Mouse (Mus musculus): ENCODE results near the gene Ctnna2. TPM values are rescaled to one million over a fixed set of nuclear protein-coding genes. Genes with fewer than 3 reads are reported as not detected.

Gene Ctnna2
- not detected in 2 replicates for total RNA-seq (2014; fragmentation: Nextera tagmentation)
- 0.11 TPM in 1 of 2 replicates, not detected in the other for total RNA-seq (2017)
- polyA plus RNA-seq (2012), result not detected in 2 replicates

DNA sequence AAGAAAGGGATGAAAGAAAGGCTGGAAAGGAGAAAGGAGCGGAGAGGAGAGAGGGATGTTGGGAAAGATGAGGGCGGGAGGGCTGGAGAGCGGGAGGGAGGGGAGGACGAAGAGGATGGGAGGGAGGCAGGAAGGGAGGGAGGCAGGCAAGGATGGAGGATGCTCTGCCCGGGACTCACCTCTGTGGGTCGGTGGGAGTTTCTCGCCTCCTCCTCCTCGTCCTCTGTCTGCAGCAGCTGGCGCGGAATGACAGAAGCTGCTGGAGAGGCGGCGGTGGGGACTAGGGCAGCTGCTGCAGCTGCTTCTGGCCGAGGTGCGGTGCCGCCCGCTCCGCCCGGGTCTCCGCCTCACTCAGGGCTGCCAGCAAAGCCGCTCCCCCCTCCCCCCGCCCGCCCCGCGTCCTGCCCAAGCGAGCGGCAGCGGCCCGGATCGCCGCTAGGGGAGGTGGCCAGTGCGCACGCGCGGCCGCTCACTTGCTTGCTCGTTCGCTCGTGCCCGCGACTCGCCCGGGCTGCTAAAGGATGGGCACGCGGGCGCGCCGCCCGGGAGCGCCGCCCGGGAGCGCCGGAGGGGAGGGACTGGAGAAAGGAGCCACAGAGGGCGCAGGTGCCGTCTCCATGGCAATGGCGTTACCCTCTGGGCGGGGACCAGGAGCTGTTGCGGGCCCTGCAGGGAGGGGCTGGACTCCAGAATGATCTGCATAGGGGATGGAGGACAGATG, at the start of gene Ctnna2:
Gene Ctnna2, minus strand, starts transcription at position 459 of the 721 bp plus-strand sequence.
- Histone ChIP-seq H3K27me3 (ENCODE audit: insufficient read depth, low read length) (no peaks in the 10 kb centered on the region), H3K9me3 (replicated peaks) (peaks cover 13% of the 10 kb centered on the region), H3K4me3 (ENCODE audit: low read depth, low read length) (no peak within 1 kb of the TSS), H3K4me1 (ENCODE audit: insufficient read depth, low read depth, low read length) (no peaks in the 10 kb centered on the region), H3K36me3 (replicated peaks) (no peaks in the 10 kb centered on the region)
- TF ChIP-seq POLR2AphosphoS5 (IDR thresholded peaks at IDR 0.05; ENCODE audit: insufficient replicate concordance, low read depth, low read length) (no peak), GATA1 (IDR thresholded peaks at IDR 0.05; ENCODE audit: borderline replicate concordance, low read length) (no peak), TAL1 (conservative IDR thresholded peaks at IDR 0.05; ENCODE audit: low read depth, low read length) (no peak), CTCF (IDR thresholded peaks at IDR 0.05; ENCODE audit: low read depth, low read length) (no peak), GATA2 (IDR thresholded peaks at IDR 0.05; ENCODE audit: borderline replicate concordance, low read depth, low read length) (no peak)
- ATAC-seq (ENCODE audit: extremely low read depth, insufficient number of reproducible peaks, low FRiP score, poor library complexity, severe bottlenecking) (no peak), DNase-seq (ENCODE audit: low spot score) (no peak)

DNA sequence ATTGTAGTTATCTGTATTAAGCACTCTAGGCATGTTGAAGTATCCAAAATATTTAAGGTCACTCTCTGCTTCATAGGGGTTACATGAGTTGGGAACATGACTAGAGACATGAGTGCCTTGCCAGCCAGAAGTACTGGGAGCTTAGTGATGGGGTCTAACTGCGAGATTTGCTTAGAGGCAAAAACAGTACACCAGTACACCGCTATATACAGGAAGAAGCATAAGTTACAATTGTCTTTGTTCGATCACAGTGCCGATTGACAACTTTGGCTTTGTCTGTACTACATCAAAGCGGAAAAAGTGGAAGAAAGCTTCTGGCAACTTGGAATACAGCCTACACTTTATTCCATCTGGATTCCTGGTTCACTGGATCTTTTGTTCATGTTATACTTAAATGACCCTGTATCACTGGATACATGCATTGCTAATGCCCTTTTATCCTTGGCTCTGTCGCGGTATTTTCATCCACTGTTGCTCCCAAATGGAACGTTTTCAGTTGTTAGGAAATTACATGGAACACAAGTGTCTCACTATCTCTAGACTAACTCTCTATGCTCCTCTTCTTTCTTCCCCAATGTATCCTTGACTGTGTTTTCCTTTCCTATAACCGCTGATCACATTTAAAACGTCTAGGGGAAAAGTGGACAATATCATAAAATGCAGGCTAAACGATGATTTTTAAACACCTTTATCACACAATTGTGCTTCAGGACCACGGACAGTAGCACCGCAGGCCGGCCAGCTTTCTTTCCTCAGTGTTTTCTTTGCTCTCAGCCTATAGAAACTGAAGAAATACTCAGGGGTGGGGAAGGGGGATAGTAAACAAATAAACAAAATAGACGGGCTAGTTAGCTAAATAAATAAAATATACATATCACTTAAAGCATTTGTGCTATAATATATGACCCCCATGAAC, 896 bp upstream of the Ctnna2 start:
- no peak for ATAC-seq (ENCODE audit: extremely low read depth, insufficient number of reproducible peaks, low FRiP score, poor library complexity, severe bottlenecking)
- Histone ChIP-seq H3K4me1 (ENCODE audit: insufficient read depth, low read depth, low read length) (no peaks in the 10 kb centered on the region), H3K27me3 (ENCODE audit: insufficient read depth, low read length) (no peaks in the 10 kb centered on the region), H3K9me3 (replicated peaks) (peaks cover 13% of the 10 kb centered on the region), H3K36me3 (replicated peaks) (no peaks in the 10 kb centered on the region), H3K4me3 (ENCODE audit: low read depth, low read length) (no peak overlapping the region)
- DNase-seq (ENCODE audit: low spot score), result no peak
- TF ChIP-seq TAL1 (conservative IDR thresholded peaks at IDR 0.05; ENCODE audit: low read depth, low read length), result no peak

GRCm38 (mm10) chr6:77978476-77979240, 841 bp downstream of the Ctnna2 start:
- no peak for TF ChIP-seq CTCF (IDR thresholded peaks at IDR 0.05; ENCODE audit: low read depth, low read length)
- TF ChIP-seq GATA1 (IDR thresholded peaks at IDR 0.05; ENCODE audit: borderline replicate concordance, low read length), result no peak
- TF ChIP-seq TAL1 (conservative IDR thresholded peaks at IDR 0.05; ENCODE audit: low read depth, low read length), result no peak
- no peak for TF ChIP-seq GATA2 (IDR thresholded peaks at IDR 0.05; ENCODE audit: borderline replicate concordance, low read depth, low read length)
- DNase-seq (ENCODE audit: low spot score), result no peak

DNA sequence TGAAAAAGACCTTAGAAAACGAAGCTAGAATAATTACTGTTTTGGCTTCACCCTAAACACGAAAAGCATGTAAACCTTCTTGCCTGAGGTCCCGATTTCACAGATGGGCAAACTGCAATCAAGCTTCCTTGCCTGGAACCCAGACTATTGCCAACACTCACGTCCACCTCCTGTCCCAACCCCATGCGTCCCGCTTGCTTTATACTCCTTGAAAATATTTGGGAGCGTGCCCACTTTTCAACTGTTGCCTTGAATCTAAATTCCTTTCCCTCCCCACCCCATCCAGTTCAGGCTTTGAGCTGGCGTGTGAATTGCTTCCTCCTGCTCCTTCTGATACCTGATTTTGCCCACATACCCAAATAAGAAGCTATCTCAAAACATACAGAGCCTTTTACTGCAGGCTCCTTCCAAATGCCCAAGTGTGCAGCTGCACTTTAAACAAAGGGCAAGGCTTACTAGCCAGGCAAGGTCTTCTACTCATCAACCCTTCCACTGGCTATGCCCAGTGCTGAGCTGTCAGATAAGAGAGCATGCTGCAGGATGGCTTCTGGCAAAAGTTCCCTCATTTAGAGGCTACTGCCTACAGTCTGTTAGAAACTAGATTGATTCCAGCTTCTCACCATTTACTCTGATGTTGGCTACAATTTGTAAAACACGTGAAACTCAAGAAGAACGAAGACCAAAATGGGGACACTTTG, 8.8 kb downstream of the Ctnna2 start:
- H3K9me3 ChIP-seq (replicated peaks), result peaks cover 5% of the 10 kb centered on the region
- no peaks in the 10 kb centered on the region for H3K4me1 ChIP-seq (ENCODE audit: insufficient read depth, low read depth, low read length)
- H3K36me3 ChIP-seq (replicated peaks), result no peaks in the 10 kb centered on the region
- TF ChIP-seq CTCF (IDR thresholded peaks at IDR 0.05; ENCODE audit: low read depth, low read length), result no peak
- TF ChIP-seq TAL1 (conservative IDR thresholded peaks at IDR 0.05; ENCODE audit: low read depth, low read length), result no peak
- no peak for TF ChIP-seq GATA2 (IDR thresholded peaks at IDR 0.05; ENCODE audit: borderline replicate concordance, low read depth, low read length)
- TF ChIP-seq POLR2AphosphoS5 (IDR thresholded peaks at IDR 0.05; ENCODE audit: insufficient replicate concordance, low read depth, low read length), result no peak
- H3K27me3 ChIP-seq (ENCODE audit: insufficient read depth, low read length), result no peaks in the 10 kb centered on the region
- no peak overlapping the region for H3K4me3 ChIP-seq (ENCODE audit: low read depth, low read length)
- no peak for ATAC-seq (ENCODE audit: extremely low read depth, insufficient number of reproducible peaks, low FRiP score, poor library complexity, severe bottlenecking)
- DNase-seq (ENCODE audit: low spot score), result no peak

More at GRCm38 (mm10) chr6:77978476-77979240, 841 bp downstream of the Ctnna2 start:
- peaks cover 13% of the 10 kb centered on the region for H3K9me3 ChIP-seq (replicated peaks)
- no peaks in the 10 kb centered on the region for H3K27me3 ChIP-seq (ENCODE audit: insufficient read depth, low read length)
- H3K4me3 ChIP-seq (ENCODE audit: low read depth, low read length), result no peak overlapping the region
- ATAC-seq (ENCODE audit: extremely low read depth, insufficient number of reproducible peaks, low FRiP score, poor library complexity, severe bottlenecking), result no peak
- H3K4me1 ChIP-seq (ENCODE audit: insufficient read depth, low read depth, low read length), result no peaks in the 10 kb centered on the region
- no peaks in the 10 kb centered on the region for H3K36me3 ChIP-seq (replicated peaks)

DNA sequence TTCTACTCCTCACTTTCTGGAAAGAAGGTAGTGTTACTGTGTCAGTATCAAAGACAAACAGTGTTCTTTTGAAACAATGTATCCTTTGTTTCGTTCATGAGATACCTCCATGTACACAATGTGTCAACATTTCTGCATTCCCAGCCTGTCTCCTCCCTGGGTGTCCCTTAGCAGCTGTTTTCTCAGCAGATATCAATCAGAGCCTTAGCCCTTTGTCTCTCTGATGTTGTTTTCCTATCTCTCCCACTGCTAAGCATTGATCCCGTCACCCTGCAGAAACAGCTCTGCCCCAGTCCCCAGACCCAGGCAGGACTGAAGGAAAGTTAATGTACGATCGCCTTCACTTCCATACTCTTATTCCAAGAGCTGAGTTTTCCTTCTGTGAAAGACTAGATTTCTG, 9.7 kb downstream of the Ctnna2 start:
- ATAC-seq (ENCODE audit: extremely low read depth, insufficient number of reproducible peaks, low FRiP score, poor library complexity, severe bottlenecking) (no peak), DNase-seq (ENCODE audit: low spot score) (no peak)
- no peak overlapping the region for H3K4me3 ChIP-seq (ENCODE audit: low read depth, low read length)
- H3K36me3 ChIP-seq (replicated peaks), result no peaks in the 10 kb centered on the region
- no peaks in the 10 kb centered on the region for H3K4me1 ChIP-seq (ENCODE audit: insufficient read depth, low read depth, low read length)
- TF ChIP-seq TAL1 (conservative IDR thresholded peaks at IDR 0.05; ENCODE audit: low read depth, low read length) (no peak), GATA1 (IDR thresholded peaks at IDR 0.05; ENCODE audit: borderline replicate concordance, low read length) (no peak), POLR2AphosphoS5 (IDR thresholded peaks at IDR 0.05; ENCODE audit: insufficient replicate concordance, low read depth, low read length) (no peak), GATA2 (IDR thresholded peaks at IDR 0.05; ENCODE audit: borderline replicate concordance, low read depth, low read length) (no peak), CTCF (IDR thresholded peaks at IDR 0.05; ENCODE audit: low read depth, low read length) (no peak)
- peaks cover 5% of the 10 kb centered on the region for H3K9me3 ChIP-seq (replicated peaks)
- no peaks in the 10 kb centered on the region for H3K27me3 ChIP-seq (ENCODE audit: insufficient read depth, low read length)
